Mouse (Mus musculus) CH12.LX (cell line): ENCODE data around the gene Copb1. TPM values are rescaled to one million over a fixed set of nuclear protein-coding genes. Genes with fewer than 3 reads are reported as not detected.

Experiments
- DNase-seq: peaks from one replicate; pipeline ENCODE4 v3.0.0-alpha.2; 2013; ENCODE audit errors: extremely low read depth
- H3K27ac ChIP-seq: 2 replicates; pipeline ENCODE4 v1.5.1; 2012; ENCODE audit warnings: low read depth, mild to moderate bottlenecking, control low read depth, moderate library complexity; ENCODE audit not compliant: insufficient read depth
- H3K27me3 ChIP-seq: replicated peaks from 2 replicates; pipeline ENCODE3; 2012; ENCODE audit warnings: inconsistent platforms
- H3K36me3 ChIP-seq, 2 experiments: replicated peaks in 1 of 2; 2 replicates each; pipeline versions ENCODE3 to v1.6.1; 2012; ENCODE audit warnings: inconsistent platforms in 1 of 2, low read length in 1 of 2, mild to moderate bottlenecking in 1 of 2, mixed read lengths in 1 of 2, moderate library complexity in 1 of 2; ENCODE audit not compliant: control insufficient read depth in 1 of 2, insufficient read depth in 1 of 2
- H3K4me1 ChIP-seq, 2 experiments: 2 replicates each; pipeline ENCODE4 v1.6.1; 2012; ENCODE audit warnings: inconsistent platforms in 1 of 2, moderate library complexity in 1 of 2; ENCODE audit not compliant: insufficient read depth in 2 of 2, control insufficient read depth in 1 of 2
- H3K4me2 ChIP-seq: 2 replicates; pipeline ENCODE4 v1.6.1; 2012; ENCODE audit warnings: low read depth, mild to moderate bottlenecking, control low read depth; ENCODE audit not compliant: poor library complexity, insufficient read depth, severe bottlenecking
- H3K4me3 ChIP-seq, 3 experiments: fragments of 150-350 bp in 1 of 3; sonication (generic) in 1 of 3; replicated peaks in 1 of 3; 2 replicates each; pipeline versions ENCODE3 to v1.5.1; 2011 to 2012; ENCODE audit warnings: low read depth in 2 of 3, low read length in 2 of 3, mild to moderate bottlenecking in 2 of 3, moderate library complexity in 2 of 3, control low read depth in 1 of 3, improper control_type of control experiment in 1 of 3, inconsistent platforms in 1 of 3, mixed read lengths in 1 of 3; ENCODE audit not compliant: poor library complexity in 1 of 3
- H3K79me2 ChIP-seq: replicated peaks from 2 replicates; pipeline ENCODE4 v1.6.1; 2012; ENCODE audit warnings: mild to moderate bottlenecking, moderate library complexity; ENCODE audit not compliant: control insufficient read depth, poor library complexity, insufficient read depth, severe bottlenecking; ENCODE audit errors: extremely low read depth
- H3K9ac ChIP-seq: 2 replicates; pipeline ENCODE4 v1.6.1; 2012; ENCODE audit warnings: low read depth, mild to moderate bottlenecking, control low read depth, moderate library complexity; ENCODE audit not compliant: insufficient read depth
- H3K9me3 ChIP-seq: replicated peaks from 2 replicates; pipeline ENCODE3; 2012; ENCODE audit warnings: low read length, inconsistent platforms, mixed read lengths
- BHLHE40 ChIP-seq: IDR thresholded peaks from 2 replicates; pipeline ENCODE4 v1.6.1; 2011; ENCODE audit warnings: mild to moderate bottlenecking, low read depth, low read length, improper control_type of control experiment
- CHD1 ChIP-seq: IDR thresholded peaks from 2 replicates; pipeline ENCODE4 v1.6.1; 2012; ENCODE audit warnings: low read depth, low read length, improper control_type of control experiment, inconsistent platforms
- CTCF ChIP-seq, 2 experiments: IDR thresholded peaks in 1 of 2; conservative IDR thresholded peaks in 1 of 2; 2 replicates each; pipeline ENCODE4 v1.5.1; 2011 to 2012; ENCODE audit warnings: low read depth in 2 of 2, low read length in 2 of 2, improper control_type of control experiment in 1 of 2, inconsistent platforms in 1 of 2, mild to moderate bottlenecking in 1 of 2, moderate library complexity in 1 of 2
- EP300 ChIP-seq: IDR thresholded peaks from 2 replicates; pipeline ENCODE4 v1.6.1; 2011; ENCODE audit warnings: low read length, improper control_type of control experiment
- ETS1 ChIP-seq: conservative IDR thresholded peaks from 2 replicates; pipeline ENCODE4 v1.6.1; 2012; ENCODE audit warnings: low read depth, mild to moderate bottlenecking, inconsistent platforms, low read length, improper control_type of control experiment, moderate library complexity
- IRF4 ChIP-seq: IDR thresholded peaks from 2 replicates; pipeline ENCODE4 v1.6.1; 2014; ENCODE audit warnings: low read depth, mild to moderate bottlenecking, inconsistent platforms, low read length, improper control_type of control experiment
- JUN ChIP-seq: IDR thresholded peaks from 2 replicates; pipeline ENCODE4 v1.6.1; 2011; ENCODE audit warnings: low read depth, mild to moderate bottlenecking, low read length, improper control_type of control experiment, moderate library complexity; ENCODE audit not compliant: insufficient read depth
- JUND ChIP-seq: conservative IDR thresholded peaks from 2 replicates; pipeline ENCODE4 v1.6.1; 2011; ENCODE audit warnings: low read depth, low read length, improper control_type of control experiment
- MAZ ChIP-seq: IDR thresholded peaks from 2 replicates; pipeline ENCODE4 v1.6.1; 2012; ENCODE audit warnings: low read depth, mild to moderate bottlenecking, inconsistent platforms, low read length, improper control_type of control experiment, moderate library complexity
- MXI1 ChIP-seq: IDR thresholded peaks from 2 replicates; pipeline ENCODE4 v1.6.1; 2011; ENCODE audit warnings: mild to moderate bottlenecking, low read depth, low read length, improper control_type of control experiment
- NELFE ChIP-seq: IDR thresholded peaks from 2 replicates; pipeline ENCODE4 v1.6.1; 2011; ENCODE audit warnings: low read depth, low read length, improper control_type of control experiment
- NRF1 ChIP-seq: IDR thresholded peaks from 2 replicates; pipeline ENCODE4 v1.6.1; 2014; ENCODE audit warnings: low read depth, mild to moderate bottlenecking, inconsistent platforms, low read length, improper control_type of control experiment, moderate library complexity
- PAX5 ChIP-seq: IDR thresholded peaks from 2 replicates; pipeline ENCODE4 v1.6.1; 2012; ENCODE audit warnings: low read length, inconsistent platforms, mixed read lengths
- TBP ChIP-seq: conservative IDR thresholded peaks from 2 replicates; pipeline ENCODE4 v1.6.1; 2011; ENCODE audit warnings: low read depth, low read length, improper control_type of control experiment
- TCF12 ChIP-seq: IDR thresholded peaks from 2 replicates; pipeline ENCODE4 v1.6.1; 2014; ENCODE audit warnings: low read depth, mild to moderate bottlenecking, inconsistent platforms, low read length, improper control_type of control experiment
- ZMIZ1 ChIP-seq: IDR thresholded peaks from 2 replicates; pipeline ENCODE4 v1.6.1; 2012; ENCODE audit warnings: low read depth, mild to moderate bottlenecking, inconsistent platforms, low read length, improper control_type of control experiment
- ZNF384 ChIP-seq: IDR thresholded peaks from 2 replicates; pipeline ENCODE4 v1.6.1; 2012; ENCODE audit warnings: low read depth, low read length, improper control_type of control experiment, inconsistent platforms
- dilution Hi-C: fragments of 300-500 bp; cut with MboI; formaldehyde crosslinking; loops from 2 replicates; pipeline ENCODE4 v1.14.3; 2020; ENCODE audit warnings: low sequenced_read_pairs; ENCODE audit not compliant: extremely low pct_unique_long_range_greater_than_20kb, extremely low pct_ligation_motif_present
- in situ Hi-C: fragments of 300-500 bp; cut with MboI; formaldehyde crosslinking; loops from 3 replicates; pipeline ENCODE4 v1.14.3; 2019; ENCODE audit warnings: low sequenced_read_pairs, low pct_ligation_motif_present, low pct_unique_long_range_greater_than_20kb, mixed read lengths
- polyA plus RNA-seq: library from polyadenylated mRNA; unstranded; fragments of >175 nt; gene quantifications from 2 replicates; pipeline ENCODE4 v1.2.1, GENCODE M21; 2012; ENCODE audit warnings: low read depth; ENCODE audit not compliant: insufficient read length
- total RNA-seq, 2 experiments: library from RNA; depleted of rRNA; stranded (reverse); fragments of 300-350 nt in 1 of 2; fragments of >200 nt in 1 of 2; gene quantifications; 2 replicates each; pipeline ENCODE4 v1.2.3; 2012 to 2014

Gene Copb1
- total and polyA plus RNA-seq, 3 experiments, result 71.0 to 154 (median 114) TPM

GRCm38 (mm10) chr7:114202972-114203404, 51.5 kb downstream of the Copb1 start:
- no peaks in the 10 kb centered on the region for H3K79me2 ChIP-seq
- H3K36me3 ChIP-seq, result no peaks in the 10 kb centered on the region
- no peak overlapping the region for H3K27ac ChIP-seq
- H3K9me3 ChIP-seq, result no peaks in the 10 kb centered on the region
- H3K4me2 ChIP-seq, result no peak overlapping the region
- H3K27me3 ChIP-seq, result no peaks in the 10 kb centered on the region
- in situ Hi-C loops (no loop called here), dilution Hi-C loops (no loop called here)
- H3K9ac ChIP-seq, result no peak overlapping the region
- peaks cover 0 to 11% of the 10 kb centered on the region in 2 experiments; a peak in 2 of 4 replicates for H3K4me1 ChIP-seq
- DNase-seq, result no peak
- H3K4me3 ChIP-seq, result no peak overlapping the region
- TF ChIP-seq MAZ, result no peak
- no peak for TF ChIP-seq ZNF384
- TF ChIP-seq NELFE, result no peak
- TF ChIP-seq ZMIZ1, result no peak
- no peak for TF ChIP-seq MXI1

DNA sequence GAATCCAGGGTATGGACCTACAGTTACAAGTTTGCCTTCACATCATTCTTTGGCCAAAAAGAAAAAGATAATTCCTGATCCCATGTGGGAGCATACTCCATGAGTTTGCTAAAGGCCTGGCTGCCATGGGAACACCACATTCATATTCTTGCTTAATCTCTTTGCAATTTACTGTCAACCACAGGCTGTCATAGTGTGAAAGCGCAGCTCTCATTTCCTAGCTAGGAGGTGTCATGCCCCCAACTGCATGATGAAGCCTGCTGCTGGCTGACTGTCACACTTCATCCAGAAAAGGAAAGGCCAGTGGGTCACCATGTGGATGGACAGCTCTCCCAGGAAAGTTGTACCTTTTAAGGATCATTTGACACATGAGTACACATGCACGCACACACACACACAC, 53.9 kb downstream of the Copb1 start:
- H3K4me2 ChIP-seq, result no peak overlapping the region
- no peak overlapping the region for H3K27ac ChIP-seq
- TF ChIP-seq IRF4, result no peak
- TF ChIP-seq MXI1, result no peak
- TF ChIP-seq TBP, result no peak
- no peak for TF ChIP-seq NELFE
- TF ChIP-seq ETS1, result no peak
- no peak for TF ChIP-seq JUND
- TF ChIP-seq CTCF (conservative IDR thresholded peaks at IDR 0.05 in 1 of 2, IDR thresholded peaks at IDR 0.05 in 1 of 2; ENCODE audit: low read depth in 2 of 2, low read length in 2 of 2), result no peak
- TF ChIP-seq NRF1, result no peak
- TF ChIP-seq PAX5, result no peak
- TF ChIP-seq TCF12, result no peak
- no peak for TF ChIP-seq CHD1
- no peak for TF ChIP-seq EP300
- TF ChIP-seq BHLHE40, result no peak
- TF ChIP-seq JUN, result no peak
- DNase-seq, result no peak
- H3K36me3 ChIP-seq, result no peaks in the 10 kb centered on the region
- no peak overlapping the region for H3K9ac ChIP-seq
- H3K79me2 ChIP-seq, result no peaks in the 10 kb centered on the region
- H3K4me1 ChIP-seq, result peaks cover 0 to 11% of the 10 kb centered on the region in 2 experiments; a peak in 2 of 4 replicates
- no peaks in the 10 kb centered on the region for H3K27me3 ChIP-seq
- in situ Hi-C loops, result no loop called here
- no peaks in the 10 kb centered on the region for H3K9me3 ChIP-seq
- H3K4me3 ChIP-seq, result no peak overlapping the region
- dilution Hi-C loops, result no loop called here
